23 mouse cellular contexts compared by ENCODE assay signal in genomic region chr17:90843876-90844275, GRCm38 (mm10).
DNase-seq lines count a peak whose midpoint lies in the region; ATAC-seq and TF ChIP-seq lines count a peak whose summit lies in the region.
"Had no signal": no experiment of that assay in that cellular context is flagged by ENCODE, and none has a peak within 500 bp of the region (broad histone marks: within the 10 kb centered on the region; RNA-seq: fewer than 3 reads in every experiment).

No protein-coding gene starts in this region.

- WGBS in cerebellum, adult 2 months: 15% methylated on average over 1 of the region's 1 CpGs

- in situ Hi-C loops in ES-E14 (cut with MboI; ENCODE audit: low sequenced_read_pairs in 2 of 2, unreplicated experiment in 2 of 2): no loop called here

- peak overlapping the region; percentile 50; the same call in 1 of the 2 replicates for H3K27ac ChIP-seq in cerebellum, adult 2 months (ENCODE audit: insufficient read depth, low read length)
- H3K27ac ChIP-seq in ES-E14 (ENCODE audit: insufficient read depth, low read depth, low read length, poor library complexity, severe bottlenecking): peak overlapping the region; percentile 93
- H3K27ac ChIP-seq: forebrain, embryonic 15.5 days; heart, adult 2 months; hindbrain, embryonic 12.5 days; kidney, postnatal 0 days; limb, embryonic 10.5 days; liver, embryonic 15.5 days had no signal

- H3K9ac ChIP-seq in ES-E14 (ENCODE audit: insufficient read depth, low read depth, low read length, poor library complexity, severe bottlenecking): no peak overlapping the region
- H3K9ac ChIP-seq: forebrain, embryonic 15.5 days; hindbrain, embryonic 12.5 days; liver, embryonic 15.5 days had no signal

- no peak for ATAC-seq in erythroblast, adult 5-6 weeks (replicated peaks; ENCODE audit: low FRiP score, poor library complexity, severe bottlenecking)
- ATAC-seq: CD4-positive, CD25-positive, alpha-beta regulatory T cell, adult 4 months; forebrain, embryonic 15.5 days; midbrain, embryonic 16.5 days had no signal

- TF ChIP-seq CTCF in cerebellum, adult 2 months (IDR thresholded peaks at IDR 0.05; ENCODE audit: borderline replicate concordance, insufficient read depth, low read depth, low read length): no peak

- no peaks in the 10 kb centered on the region for H3K36me3 ChIP-seq in ES-E14 (ENCODE audit: control insufficient read depth, insufficient read depth, low read length, poor library complexity, severe bottlenecking)
- H3K36me3 ChIP-seq: forebrain, embryonic 15.5 days; G1E; hindbrain, embryonic 12.5 days; limb, embryonic 10.5 days; liver, embryonic 15.5 days had no signal

- no peaks in the 10 kb centered on the region for H3K27me3 ChIP-seq in cerebellum, adult 2 months (ENCODE audit: control insufficient read depth, insufficient read depth, low read length)
- H3K27me3 ChIP-seq: forebrain, embryonic 15.5 days; hindbrain, embryonic 12.5 days; liver, embryonic 15.5 days had no signal

- TF ChIP-seq POLR2A in cerebellum, adult 2 months (IDR thresholded peaks at IDR 0.05; ENCODE audit: borderline replicate concordance, insufficient read depth, low read length): no peak

- H3K4me3 ChIP-seq in cerebellum, adult 2 months (replicated peaks; ENCODE audit: insufficient read depth, low read depth, low read length): no peak overlapping the region
- no peak overlapping the region for H3K4me3 ChIP-seq in ES-E14 (ENCODE audit: insufficient read depth in 1 of 2, low read depth in 1 of 2, low read length in 2 of 2, poor library complexity in 1 of 2, severe bottlenecking in 1 of 2)
- H3K4me3 ChIP-seq: forebrain, embryonic 15.5 days; heart, adult 2 months; hindbrain, embryonic 12.5 days; limb, embryonic 10.5 days; liver, embryonic 15.5 days had no signal

- no peaks in the 10 kb centered on the region for H3K9me3 ChIP-seq in ES-E14 (ENCODE audit: control insufficient read depth, insufficient read depth, low read depth, low read length)
- H3K9me3 ChIP-seq: forebrain, embryonic 15.5 days; G1E; hindbrain, embryonic 12.5 days; limb, embryonic 10.5 days; liver, embryonic 15.5 days had no signal

- peaks cover 5% of the 10 kb centered on the region; the same call in 1 of the 2 replicates for H3K4me1 ChIP-seq in cerebellum, adult 2 months (ENCODE audit: control insufficient read depth, insufficient read depth, low read length)
- H3K4me1 ChIP-seq in ES-E14 (ENCODE audit: control insufficient read depth in 2 of 2, insufficient read depth in 2 of 2, low read length in 2 of 2, poor library complexity in 1 of 2): peaks cover 0 to 7% of the 10 kb centered on the region in 2 experiments
- H3K4me1 ChIP-seq: hindbrain, embryonic 12.5 days; limb, embryonic 10.5 days; liver, embryonic 15.5 days had no signal

- peak in 1 of 2 experiments; percentile 54 for DNase-seq in cerebellum, adult 2 months
- DNase-seq in cerebellum, postnatal 4 days (ENCODE audit: low spot score in 2 of 2): no peak
- DNase-seq in ES-E14 (ENCODE audit: low read depth, low spot score): peak; percentile 80
- DNase-seq in brain, adult 2 months (ENCODE audit: low read depth, low spot score): peak; percentile 55
- DNase-seq in retina, embryonic 14.5 days (ENCODE audit: low spot score): peak; percentile 18
- DNase-seq in left cerebral cortex, adult 11 months (ENCODE audit: low spot score): no peak
- DNase-seq: adrenal gland, postnatal 25 days; gastrocnemius, postnatal 14 days; heart, adult 2 months; kidney, adult 18-20 months; liver; lung, postnatal 4 days; thymus, adult 18-20 months; thymus, postnatal 4 days had no signal

TF ChIP-seq in ES-E14, 5 proteins besides CTCF, POLR2A, EP300 and RAD21:
- TF ChIP-seq MAFK (IDR thresholded peaks at IDR 0.05; ENCODE audit: insufficient read depth, low read depth, low read length): no peak
- TF ChIP-seq HCFC1 (IDR thresholded peaks at IDR 0.05; ENCODE audit: borderline replicate concordance, insufficient read depth, low read length): no peak
- no peak for TF ChIP-seq ZC3H11A (IDR thresholded peaks at IDR 0.05; ENCODE audit: borderline replicate concordance, low read depth, low read length)
- TF ChIP-seq ZNF384 (IDR thresholded peaks at IDR 0.05; ENCODE audit: low read depth, low read length): no peak
- no peak for TF ChIP-seq CHD2 (IDR thresholded peaks at IDR 0.05; ENCODE audit: low read depth, low read length)

Comparison
In these comparisons a context has a peak if more than half of its experiments do, and no peak if none do; other contexts are left out.
1. DNase-seq: peak in ES-E14 (single experiment), brain, adult 2 months (single experiment) and retina, embryonic 14.5 days (single experiment); none in cerebellum, postnatal 4 days (0 of 2) and left cerebral cortex, adult 11 months (single experiment).